In genomic region chr2:173658517-173658916, GRCm38 (mm10) we compare ENCODE assay signal across 8 mouse cellular contexts. TPM values are rescaled to one million over a fixed set of nuclear protein-coding genes. Genes with fewer than 3 reads are reported as not detected.
DNase-seq lines count a peak whose midpoint lies in the region; ATAC-seq and TF ChIP-seq lines count a peak whose summit lies in the region.

No protein-coding gene starts in this region.

- ATAC-seq in heart, postnatal 0 days (ENCODE audit: insufficient read depth, low read depth), result no peak
- ATAC-seq in liver, embryonic 16.5 days (ENCODE audit: low read depth), result no peak

- no peak for TF ChIP-seq CTCF in heart, adult 2 months (IDR thresholded peaks at IDR 0.05)
- no peak for TF ChIP-seq CTCF in E14TG2a.4 (conservative IDR thresholded peaks at IDR 0.05; ENCODE audit: low read length)
- TF ChIP-seq CTCF in heart, postnatal 0 days (IDR thresholded peaks at IDR 0.05; ENCODE audit: low read depth), result no peak

- no peak for TF ChIP-seq POLR2A in heart, adult 2 months (IDR thresholded peaks at IDR 0.05; ENCODE audit: insufficient read depth, low read depth, low read length)

- H3K79me2 ChIP-seq in heart, adult 2 months (replicated peaks; ENCODE audit: control insufficient read depth, insufficient read depth, low read length), result peaks cover 10% of the 10 kb centered on the region

- no peak overlapping the region; the same call in 1 of the 2 replicates for H3K27ac ChIP-seq in heart, adult 2 months
- no peak overlapping the region; the same call in 1 of the 2 replicates for H3K27ac ChIP-seq in heart, postnatal 0 days (ENCODE audit: low read depth)
- H3K27ac ChIP-seq in liver, embryonic 16.5 days (ENCODE audit: low read length), result peak overlapping the region; percentile 84

- H3K9me3 ChIP-seq in E14TG2a.4 (ENCODE audit: low read length), result no peaks in the 10 kb centered on the region
- H3K9me3 ChIP-seq in heart, postnatal 0 days (replicated peaks; ENCODE audit: control insufficient read depth, low read length), result no peaks in the 10 kb centered on the region
- no peaks in the 10 kb centered on the region for H3K9me3 ChIP-seq in liver, embryonic 16.5 days (replicated peaks; ENCODE audit: control insufficient read depth, low read length)

- intact Hi-C loops in heart, adult 2 months (cut with DNase I), result loop anchor here (2.0 kb wide), 1 partner anchor 78 kb away; the partner anchor contains the start of gene Vapb

- WGBS in heart, adult 2 months, result 88% methylated on average over 4 of the region's 4 CpGs
- WGBS in heart, postnatal 0 days, result 81% methylated on average over 4 of the region's 4 CpGs
- WGBS in liver, embryonic 16.5 days (ENCODE audit: insufficient replicate concordance), result 75% methylated on average over 4 of the region's 4 CpGs

- peak overlapping the region; percentile 72 for H3K4me2 ChIP-seq in heart, postnatal 0 days (ENCODE audit: low read depth, low read length)
- H3K4me2 ChIP-seq in liver, embryonic 16.5 days (ENCODE audit: low read depth, low read length), result peak overlapping the region; percentile 83

- DNase-seq in heart, adult 2 months, result no peak
- no peak for DNase-seq in heart, postnatal 4 days
- no peak for DNase-seq in heart, postnatal 0 days (ENCODE audit: low spot score)
- no peak for DNase-seq in T-cell, adult 2 months (ENCODE audit: low spot score)
- DNase-seq in thymus, postnatal 4 days, result no peak
- no peak for DNase-seq in ovary, postnatal 14 days (ENCODE audit: low spot score)

- peaks cover 3% of the 10 kb centered on the region; the same call in 1 of the 2 replicates for H3K36me3 ChIP-seq in heart, adult 2 months (ENCODE audit: control insufficient read depth, insufficient read depth, low read length)
- peaks cover 28% of the 10 kb centered on the region for H3K36me3 ChIP-seq in E14TG2a.4 (ENCODE audit: insufficient read depth, low read length)
- H3K36me3 ChIP-seq in heart, postnatal 0 days (replicated peaks; ENCODE audit: control insufficient read depth, insufficient read depth, low read length), result peaks cover 25% of the 10 kb centered on the region; the same call in 1 of the 2 replicates
- H3K36me3 ChIP-seq in liver, embryonic 16.5 days (ENCODE audit: control insufficient read depth, insufficient read depth), result no peaks in the 10 kb centered on the region

- H3K9ac ChIP-seq in heart, adult 2 months (ENCODE audit: low read depth, low read length), result no peak overlapping the region
- H3K9ac ChIP-seq in heart, postnatal 0 days (replicated peaks; ENCODE audit: low read depth, low read length), result peak overlapping the region; percentile 64
- H3K9ac ChIP-seq in liver, embryonic 16.5 days (ENCODE audit: low read depth, low read length), result peak overlapping the region; percentile 70

- H3K27me3 ChIP-seq in heart, adult 2 months (ENCODE audit: control insufficient read depth, insufficient read depth, low read length), result no peaks in the 10 kb centered on the region
- no peaks in the 10 kb centered on the region for H3K27me3 ChIP-seq in E14TG2a.4 (ENCODE audit: insufficient read depth, low read length)
- no peaks in the 10 kb centered on the region for H3K27me3 ChIP-seq in heart, postnatal 0 days (ENCODE audit: control insufficient read depth, insufficient read depth, low read length)
- no peaks in the 10 kb centered on the region for H3K27me3 ChIP-seq in liver, embryonic 16.5 days (ENCODE audit: control insufficient read depth, insufficient read depth, low read depth, low read length)

- peaks cover 5% of the 10 kb centered on the region; the same call in 1 of the 2 replicates for H3K4me1 ChIP-seq in heart, adult 2 months (ENCODE audit: control insufficient read depth, insufficient read depth, low read length)
- peaks cover 37% of the 10 kb centered on the region for H3K4me1 ChIP-seq in E14TG2a.4 (replicated peaks; ENCODE audit: low read depth, low read length)
- H3K4me1 ChIP-seq in heart, postnatal 0 days (ENCODE audit: control insufficient read depth, insufficient read depth), result peaks cover 25% of the 10 kb centered on the region
- H3K4me1 ChIP-seq in liver, embryonic 16.5 days (ENCODE audit: control insufficient read depth, low read depth, low read length), result peaks cover 30% of the 10 kb centered on the region

- peak overlapping the region; percentile 74; the same call in 1 of the 2 replicates for H3K4me3 ChIP-seq in heart, adult 2 months
- peak overlapping the region; percentile 86 for H3K4me3 ChIP-seq in E14TG2a.4 (replicated peaks; ENCODE audit: low read length)
- peak overlapping the region; percentile 85 for H3K4me3 ChIP-seq in heart, postnatal 0 days (ENCODE audit: low read depth, low read length)
- peak overlapping the region; percentile 96 for H3K4me3 ChIP-seq in liver, embryonic 16.5 days (ENCODE audit: low read depth, low read length)

- TF ChIP-seq EP300 in heart, adult 2 months (IDR thresholded peaks at IDR 0.05; ENCODE audit: insufficient read depth, low read depth, low read length), result no peak
- no peak for TF ChIP-seq EP300 in heart, postnatal 0 days (IDR thresholded peaks at IDR 0.05; ENCODE audit: low read depth)

RNA-seq across cellular contexts. Expression of gene Rab22a, which starts 1.0 kb away (rescaled TPM):
- 10 to 100 TPM; 33.4 to 40.9 TPM for total RNA-seq in heart, adult 2 months (2021)
- polyA plus RNA-seq in heart, adult 2 months (2012; rRNA removed), result 11.1 and 14.6 TPM in 2 replicates
- total RNA-seq in heart, postnatal 4 days (2021), result 10 to 100 TPM; 26.7 to 27.0 TPM
- 18.2 and 25.2 TPM in 2 replicates for total RNA-seq in heart, postnatal 0 days (2014; rRNA removed; ENCODE audit: low replicate concordance)
- 30.8 and 31.4 TPM in 2 replicates for polyA plus RNA-seq in heart, postnatal 0 days (2015; fragmentation: Nextera tagmentation; extraction: Ambion mirVana)
- polyA plus RNA-seq in liver, embryonic 16.5 days (2015; fragmentation: Nextera tagmentation; extraction: Ambion mirVana), result 13.9 and 14.1 TPM in 2 replicates
